Mouse (Mus musculus): ENCODE results near the gene Sec22a.
A peak's percentile ranks its signal among the peaks of the same experiment; 100 is the strongest.

The Sec22a gene

DNA sequence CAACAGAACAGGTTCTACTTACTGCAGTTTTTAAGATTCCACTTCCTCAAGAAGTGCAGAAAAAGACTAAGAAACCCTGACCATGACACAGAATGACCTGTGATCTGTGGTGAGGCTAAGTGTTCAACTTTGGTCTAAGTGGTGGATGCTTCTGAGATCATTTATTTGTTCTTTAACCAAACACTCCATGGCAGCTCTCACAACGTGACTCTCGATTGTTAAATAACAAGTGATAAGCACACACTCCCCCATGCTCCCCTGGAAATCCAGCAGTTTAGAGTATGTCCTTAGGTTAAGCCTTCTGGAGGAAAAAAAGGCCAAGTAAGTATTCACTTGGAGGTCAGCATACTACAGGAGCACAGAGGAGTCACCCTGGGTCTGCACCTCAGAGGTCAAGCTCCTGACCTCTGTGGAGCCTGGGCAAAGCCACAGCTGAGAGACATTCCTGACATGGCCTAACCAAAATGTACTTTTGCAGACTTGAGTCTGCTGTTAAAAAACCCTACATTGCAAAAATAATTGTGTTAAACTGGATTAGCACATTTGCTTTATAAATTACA lies 53.1 kb downstream of the Sec22a start:
- no peak for DNase-seq (ENCODE audit: low spot score in 2 of 2)

DNA sequence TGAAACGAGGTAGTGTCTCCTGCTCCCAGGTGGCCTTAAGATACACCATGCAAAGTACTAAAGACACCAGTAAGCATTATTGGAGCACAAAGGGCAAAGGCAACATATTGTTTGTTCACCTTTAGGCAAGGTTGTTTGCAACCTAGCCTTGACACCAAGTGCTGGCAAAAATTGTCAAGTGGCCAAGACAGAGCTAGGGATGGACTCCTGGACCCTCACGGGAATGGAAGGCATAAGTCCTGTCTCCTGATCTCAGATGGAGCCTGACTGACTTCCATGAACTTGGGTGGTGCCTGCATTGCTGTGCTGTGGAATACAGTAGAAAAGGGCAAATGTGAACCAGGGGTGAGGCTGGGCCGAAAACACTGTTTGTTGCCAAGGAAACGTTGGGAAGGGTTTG lies 54.1 kb downstream of the Sec22a start:
- no peak for DNase-seq (ENCODE audit: low spot score in 2 of 2)

DNA sequence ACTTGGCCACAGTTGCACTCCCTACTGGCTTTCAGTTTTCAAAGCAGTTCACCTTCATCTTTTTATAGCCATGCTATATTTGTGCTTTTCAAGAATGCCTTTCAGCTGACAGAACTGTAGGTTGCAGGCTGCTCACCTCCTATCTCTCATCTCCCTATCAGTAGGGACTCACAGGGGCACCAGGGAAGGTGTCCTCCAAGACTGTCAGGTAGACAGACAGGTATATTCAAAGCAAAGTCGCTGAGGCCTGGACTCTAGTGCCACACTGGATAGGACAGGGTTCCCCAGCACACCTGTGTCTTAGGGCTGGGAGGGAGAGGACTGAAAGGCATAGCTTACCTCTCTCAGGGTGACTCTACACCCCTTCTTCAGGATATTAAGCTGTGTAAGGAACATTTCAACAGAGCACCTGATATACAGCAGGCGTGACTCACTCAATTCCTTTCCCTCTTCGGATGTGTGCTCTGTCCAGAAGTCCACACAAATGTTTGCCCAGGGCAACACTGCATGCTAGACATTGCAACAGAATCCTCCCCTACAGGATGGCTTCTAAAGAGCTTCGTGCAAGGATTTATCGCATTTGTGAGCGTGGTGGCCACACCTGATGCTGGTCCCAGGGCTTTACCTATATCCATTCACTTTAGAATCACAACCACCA lies 55.1 kb downstream of the Sec22a start:
- no peak for DNase-seq (ENCODE audit: low spot score in 2 of 2)

DNA sequence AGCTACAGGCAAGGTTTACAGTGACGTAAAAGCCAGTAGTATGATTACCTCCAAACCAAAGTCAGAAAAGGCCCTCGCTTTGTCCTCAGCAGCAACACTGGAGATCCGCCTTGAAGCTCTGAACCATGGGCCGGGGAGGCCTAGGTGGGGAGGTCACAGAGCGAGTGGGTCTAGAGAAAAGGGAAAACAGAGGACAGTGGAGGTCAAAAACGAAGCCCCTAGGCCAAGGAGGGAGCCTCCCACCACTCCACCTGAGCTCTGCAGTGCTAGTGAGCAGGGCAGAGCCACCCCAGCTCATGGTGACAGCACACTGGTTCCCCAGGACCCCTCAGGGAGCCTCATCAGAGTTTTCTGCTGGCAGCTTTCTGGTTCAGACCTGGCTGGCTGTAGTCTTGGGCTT lies 55.7 kb downstream of the Sec22a start:
- no peak for DNase-seq (ENCODE audit: low spot score in 2 of 2)

DNA sequence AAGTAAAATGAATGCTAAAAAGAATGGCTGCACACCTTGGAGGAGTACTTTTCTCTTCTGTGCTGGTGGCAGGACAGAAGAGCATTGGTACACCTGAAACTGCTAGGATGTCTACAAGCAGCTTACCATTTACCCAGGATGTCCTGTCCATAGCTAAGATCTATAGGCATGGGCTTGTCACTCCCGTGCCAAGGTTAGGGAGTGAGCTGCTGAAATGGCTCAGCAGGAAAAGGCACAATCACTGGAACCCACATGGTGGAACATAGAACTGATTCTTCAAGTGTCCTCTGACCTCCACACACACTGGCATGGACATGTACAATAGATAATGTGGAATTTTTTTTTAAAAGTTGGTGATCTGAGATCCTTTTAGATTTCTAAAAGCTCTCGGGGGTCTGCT lies 56.4 kb downstream of the Sec22a start:
- DNase-seq (ENCODE audit: low spot score in 2 of 2), result no peak

DNA sequence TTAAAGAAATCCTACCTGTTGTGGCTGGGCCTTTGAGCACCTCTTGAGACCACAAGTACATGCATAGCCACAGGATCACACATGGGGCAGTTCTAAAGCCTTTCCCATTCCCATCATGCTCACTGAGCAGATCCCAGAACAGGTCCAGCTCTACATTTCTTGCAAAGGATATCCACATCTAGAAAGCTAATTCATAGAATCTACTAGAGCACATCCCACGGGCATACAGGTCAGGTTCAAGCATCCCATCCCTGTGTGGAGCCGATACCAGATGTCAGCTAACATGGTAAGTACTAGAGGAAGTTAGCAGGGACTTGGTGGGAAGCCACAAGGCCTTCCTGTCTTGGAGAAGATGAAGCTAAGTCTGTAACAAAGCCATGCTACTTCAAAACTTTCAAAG lies 57.1 kb downstream of the Sec22a start:
- no peak for DNase-seq (ENCODE audit: low spot score in 2 of 2)

DNA sequence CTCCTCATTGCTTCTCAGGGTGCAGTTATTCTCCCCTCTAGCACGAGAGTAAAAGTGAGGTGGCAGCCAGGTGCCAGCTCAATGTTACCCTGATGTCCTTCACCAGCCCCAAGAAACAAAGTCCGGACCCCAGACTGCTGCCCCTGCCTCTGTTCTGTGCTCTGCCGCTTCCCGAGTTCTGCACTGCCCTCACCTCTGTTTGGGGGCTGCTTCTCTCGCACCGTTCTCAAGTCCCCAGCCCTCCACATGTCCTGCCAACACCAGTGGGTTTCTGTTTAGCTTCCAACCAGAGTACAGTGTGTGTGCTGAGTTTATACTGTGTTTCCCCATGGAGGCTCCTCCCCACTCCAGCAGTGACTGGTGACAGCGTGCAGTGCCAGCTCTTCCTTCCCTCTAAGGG lies 58.5 kb downstream of the Sec22a start:
- DNase-seq (ENCODE audit: low spot score in 2 of 2), result no peak

DNA sequence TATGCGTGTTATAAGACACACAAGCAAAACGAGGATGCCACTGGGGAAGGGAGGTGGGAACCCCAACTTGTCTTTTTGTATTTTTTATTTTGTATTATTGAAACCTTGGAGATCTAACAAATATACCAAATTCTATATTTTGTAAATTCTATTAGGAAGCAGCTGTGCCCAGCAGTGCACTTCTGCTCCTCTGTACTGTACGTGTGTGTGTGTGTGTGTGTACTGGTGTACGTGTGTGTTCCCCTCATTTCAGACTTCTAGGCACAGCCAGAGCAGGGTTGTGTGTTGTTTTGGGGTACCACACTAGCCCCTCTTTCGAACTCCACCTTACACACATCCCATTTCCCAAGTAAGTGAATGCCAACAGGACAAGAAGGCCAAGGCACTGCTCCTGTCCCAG lies 59.3 kb downstream of the Sec22a start:
- no peak for DNase-seq (ENCODE audit: low spot score in 2 of 2)

DNA sequence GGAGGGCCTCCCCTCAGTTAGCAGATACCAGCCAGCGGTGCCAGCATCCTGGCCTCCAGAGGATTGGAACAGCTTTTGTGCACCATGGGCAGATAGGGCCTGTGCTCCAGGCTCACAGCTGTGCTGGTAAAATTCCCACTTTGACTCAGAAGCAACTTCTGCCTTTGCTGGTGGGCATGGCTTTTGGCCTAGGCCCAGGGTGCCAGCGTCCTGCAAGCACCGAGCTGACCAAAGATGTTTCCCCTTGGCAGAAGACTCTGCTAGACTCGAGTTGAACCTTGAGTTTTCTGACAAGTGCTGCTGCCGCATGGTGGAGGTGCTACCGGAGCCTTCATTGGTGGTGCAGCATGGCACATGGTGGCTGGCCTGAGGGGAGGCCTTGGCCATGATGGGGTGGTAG lies 60.0 kb downstream of the Sec22a start:
- no peak for DNase-seq (ENCODE audit: low spot score in 2 of 2)

DNA sequence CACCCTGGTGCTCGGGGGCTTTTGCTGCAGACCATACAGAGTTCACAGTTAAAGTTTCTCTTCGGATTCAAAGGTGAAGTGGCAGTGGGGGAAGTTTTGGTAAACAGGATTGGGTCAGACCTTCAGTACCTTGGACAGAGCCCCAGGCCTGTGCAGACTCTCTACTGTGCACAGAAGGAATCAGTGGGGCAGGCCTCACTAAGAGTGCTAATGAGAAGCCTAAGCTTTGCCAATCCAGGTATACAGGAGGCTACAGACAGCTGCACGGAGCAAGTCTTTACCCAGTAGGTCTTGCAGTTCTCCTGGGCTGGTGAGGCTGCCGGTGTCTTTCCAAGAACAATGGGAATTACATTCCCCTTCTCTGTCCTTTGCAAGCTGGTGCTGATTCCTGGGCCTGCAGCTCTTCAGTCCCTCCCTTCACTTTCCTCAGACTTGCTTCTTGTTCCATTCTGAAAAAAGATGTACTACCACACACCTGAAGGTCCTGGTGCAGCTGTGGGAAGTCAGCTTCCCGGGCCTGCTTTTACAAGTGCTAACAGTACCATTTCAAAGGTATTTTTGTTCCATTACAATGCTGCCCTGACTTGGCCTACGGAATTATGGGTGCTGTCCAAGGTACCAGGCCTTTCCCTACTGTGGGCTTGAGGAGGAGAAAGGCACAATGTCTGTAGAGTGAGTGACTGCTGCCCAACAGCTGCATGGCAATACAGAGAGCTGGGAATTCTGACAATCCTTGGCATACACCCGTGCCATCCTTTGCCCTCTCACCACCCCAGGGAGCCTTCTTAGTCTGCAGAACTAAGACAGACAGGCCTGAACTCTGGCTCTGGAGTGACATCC lies 61.1 kb downstream of the Sec22a start:
- no peak for DNase-seq (ENCODE audit: low spot score in 2 of 2)

DNA sequence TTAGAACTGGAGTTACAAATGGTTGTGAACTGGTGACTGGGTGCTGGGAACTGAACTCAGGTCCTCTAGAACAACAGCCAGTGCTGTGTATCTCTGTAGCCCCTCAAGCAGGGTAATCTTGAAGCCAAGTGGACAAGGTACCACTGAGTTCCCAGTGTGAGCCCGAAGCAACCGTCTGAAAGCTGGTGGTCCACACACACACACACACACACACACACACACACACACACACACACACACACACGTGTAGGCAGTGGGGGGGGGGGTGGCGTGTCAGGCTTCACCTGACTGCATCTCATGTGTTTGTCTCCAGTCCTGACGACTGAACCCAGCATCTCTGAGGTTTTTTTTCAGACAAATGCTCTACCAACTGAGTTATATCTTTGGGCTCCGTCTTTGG lies 63.6 kb downstream of the Sec22a start:
- DNase-seq (ENCODE audit: low spot score in 2 of 2), result no peak

DNA sequence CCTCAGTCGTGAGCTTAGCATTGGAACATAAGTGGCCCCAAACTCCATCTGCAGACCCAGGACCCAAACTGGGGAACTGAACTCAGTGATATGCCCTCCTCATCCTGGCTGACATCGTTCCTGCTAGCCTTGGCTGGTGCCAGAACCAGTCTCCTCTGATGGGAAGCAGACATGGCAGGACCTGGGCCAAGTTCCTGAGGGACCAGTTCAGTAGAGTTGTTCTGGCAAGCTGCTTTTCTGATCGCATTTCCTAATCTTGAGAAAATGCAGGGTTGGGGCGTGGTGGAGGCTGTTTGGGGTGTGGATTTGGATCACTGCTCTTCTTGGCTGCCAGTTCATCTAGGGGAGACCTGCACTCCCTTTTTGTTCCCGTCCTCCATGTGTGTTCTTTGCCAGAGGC lies 65.9 kb downstream of the Sec22a start:
- no peak for DNase-seq (ENCODE audit: low spot score in 2 of 2)

DNA sequence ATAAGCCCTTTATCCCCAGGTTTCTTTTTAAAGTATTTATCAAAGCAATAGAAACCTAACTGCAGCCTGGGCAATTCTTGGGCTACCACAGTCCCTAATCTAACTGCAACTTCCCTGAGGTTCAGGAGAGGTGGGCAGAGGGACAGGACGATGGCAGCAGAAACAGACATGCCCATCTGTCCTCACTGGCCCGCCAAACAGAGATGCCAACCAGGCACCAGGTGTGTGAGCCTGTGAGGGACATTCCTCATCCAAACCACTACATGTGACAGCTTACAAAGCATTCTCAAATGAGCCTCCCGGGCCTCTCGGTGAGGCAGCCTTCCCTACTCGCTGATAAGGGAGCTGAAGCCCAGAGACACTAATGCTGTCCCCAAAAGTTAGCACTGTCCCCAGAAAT lies 76.5 kb downstream of the Sec22a start:
- no peak for DNase-seq (ENCODE audit: low spot score in 2 of 2)

DNA sequence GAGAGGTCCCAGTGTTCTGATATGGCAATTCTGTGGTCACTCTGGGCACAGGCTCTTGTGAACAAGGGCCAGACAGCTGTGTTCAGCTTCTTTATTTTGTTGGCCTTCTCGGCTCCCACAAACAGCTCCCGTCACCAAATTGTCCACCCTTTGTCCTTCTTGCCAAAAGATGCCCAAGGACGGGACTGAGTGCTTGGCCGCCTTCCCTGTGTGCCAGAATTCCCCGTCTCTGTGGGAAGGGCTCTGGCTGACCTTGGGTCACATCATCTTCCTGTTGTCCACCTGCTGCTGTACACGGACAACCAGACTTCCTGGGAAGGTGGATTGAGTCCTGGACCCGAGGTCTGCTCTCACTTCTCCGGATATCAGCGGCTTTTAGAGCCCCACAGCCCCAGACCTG lies 77.9 kb downstream of the Sec22a start:
- DNase-seq (ENCODE audit: low spot score in 2 of 2), result no peak

DNA sequence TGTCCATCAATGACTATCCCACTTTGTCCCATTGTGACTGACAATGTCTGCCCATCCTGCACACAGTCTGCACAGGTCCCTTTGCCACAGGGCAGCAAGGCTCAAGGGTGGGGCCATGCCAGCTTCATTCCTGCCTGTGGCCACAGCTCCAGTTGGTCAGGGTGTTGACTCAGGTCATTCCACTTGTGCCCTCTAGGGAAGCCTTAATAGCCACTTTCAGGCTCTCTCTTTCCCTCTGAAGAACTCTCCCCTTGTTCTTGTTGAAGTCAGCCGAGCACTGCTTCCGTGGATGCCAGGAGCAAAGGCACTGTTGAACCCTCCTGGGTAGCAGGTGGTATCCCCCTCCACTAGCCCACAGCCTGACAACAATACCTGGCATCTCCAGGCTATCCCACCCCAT lies 81.3 kb downstream of the Sec22a start:
- no peak for DNase-seq (ENCODE audit: low spot score in 2 of 2)

DNA sequence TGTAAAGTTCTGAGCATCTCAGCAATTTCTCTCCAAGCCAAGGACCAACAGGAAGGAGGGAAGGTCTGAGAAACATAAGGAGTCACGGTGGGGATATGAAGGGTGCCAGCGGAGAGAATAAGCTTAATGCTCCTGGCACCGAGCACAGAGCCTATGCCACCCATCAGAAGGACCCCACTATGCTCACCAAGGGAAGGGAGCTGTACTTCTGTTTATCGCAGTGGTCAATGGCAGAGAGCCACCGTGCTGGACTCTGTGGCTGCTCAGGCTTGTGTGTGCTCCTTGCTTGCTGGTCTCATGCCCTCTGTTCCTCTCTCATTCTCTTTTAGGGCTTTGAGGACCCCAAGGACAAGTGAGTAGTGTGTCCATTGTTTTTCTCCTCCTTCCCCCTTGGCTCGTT lies 85.6 kb downstream of the Sec22a start:
- DNase-seq (ENCODE audit: low spot score in 2 of 2), result no peak

DNA sequence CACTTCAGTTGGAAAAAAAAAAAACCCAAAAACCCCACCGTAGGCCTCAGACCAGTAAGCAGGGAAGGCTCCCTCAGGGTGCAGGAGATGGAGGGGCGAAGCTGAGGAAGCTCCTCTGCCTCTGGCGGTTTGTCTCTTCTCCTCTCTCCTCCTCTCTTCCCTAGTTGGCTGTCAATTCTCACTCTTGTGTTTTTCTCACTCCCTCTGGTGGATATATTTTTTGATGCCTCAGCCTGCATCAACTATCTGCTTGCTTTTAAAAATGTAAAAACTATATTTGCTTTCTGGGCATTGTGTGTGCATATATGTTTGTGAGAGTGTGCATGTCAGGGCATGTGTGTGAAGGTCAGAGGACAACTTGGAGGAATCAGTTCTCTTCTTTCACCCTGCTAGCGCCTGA lies 91.3 kb downstream of the Sec22a start:
- DNase-seq (ENCODE audit: low spot score in 2 of 2), result no peak

DNA sequence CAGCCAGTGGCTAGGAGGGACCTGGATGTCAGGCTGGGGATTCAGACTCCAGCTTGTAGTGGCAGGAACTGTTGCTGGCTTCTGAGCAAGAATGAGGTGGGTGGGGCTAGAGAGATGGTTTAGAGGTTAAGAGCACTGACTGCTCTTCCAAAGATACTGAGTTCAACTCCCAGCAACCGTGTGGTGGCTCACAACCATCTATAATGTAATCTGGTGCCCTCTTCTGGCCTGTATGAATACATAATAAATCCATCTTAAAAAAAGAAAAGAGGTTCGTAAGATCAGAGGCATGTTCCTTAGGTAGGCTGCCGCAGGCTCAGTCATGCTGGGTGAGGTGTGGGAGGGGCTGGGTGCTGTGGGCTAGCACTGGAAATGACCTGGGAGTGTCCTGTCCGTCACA lies 92.1 kb downstream of the Sec22a start:
- DNase-seq (ENCODE audit: low spot score in 2 of 2), result no peak

DNA sequence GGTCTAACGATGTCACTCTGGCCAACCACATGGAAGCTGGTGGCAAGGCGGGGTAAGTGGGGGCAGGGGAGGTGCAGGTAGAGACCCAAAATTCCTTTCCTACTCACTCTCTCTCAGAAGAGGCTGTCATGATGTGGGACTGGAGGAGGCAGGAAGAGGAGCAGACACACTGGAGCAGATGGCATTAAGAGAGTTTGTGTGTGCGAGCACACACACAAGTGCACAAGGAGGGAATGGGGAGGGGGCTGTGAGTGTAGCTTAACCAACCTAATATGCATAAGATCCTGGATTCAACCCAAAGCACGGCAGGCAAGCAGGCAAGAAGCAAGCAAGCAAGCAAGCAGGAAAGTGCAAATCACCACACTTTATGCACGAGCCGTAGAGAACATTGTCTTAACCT lies 92.8 kb downstream of the Sec22a start:
- no peak for DNase-seq (ENCODE audit: low spot score in 2 of 2)

DNA sequence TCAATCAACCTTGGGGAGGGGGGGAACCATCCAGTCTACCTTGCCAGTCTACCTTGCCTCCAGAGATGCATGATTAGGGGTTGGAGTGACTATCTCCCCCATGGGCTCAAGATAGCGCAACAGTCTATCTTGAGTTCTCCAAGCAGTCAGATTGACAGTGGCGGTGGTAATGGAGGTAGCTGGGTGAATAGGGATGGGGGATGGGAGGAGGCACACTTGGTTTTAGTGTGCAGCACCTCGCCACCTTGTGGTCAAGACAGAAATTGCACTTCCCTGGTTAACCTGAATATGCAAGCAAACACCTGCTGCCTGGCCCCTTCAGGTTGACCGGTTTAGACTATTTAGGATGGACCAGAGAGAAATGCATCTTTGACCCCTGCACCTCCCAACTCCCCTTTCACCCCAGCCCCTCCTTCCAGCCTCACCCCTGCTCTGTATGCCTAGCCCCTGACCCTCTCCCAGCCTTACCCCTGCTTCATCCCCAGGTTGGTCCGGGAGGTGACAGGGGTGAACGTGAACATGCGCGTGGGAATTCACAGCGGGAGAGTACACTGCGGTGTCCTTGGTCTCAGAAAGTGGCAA lies 93.3 kb downstream of the Sec22a start:
- peak; percentile 50 to 76 for DNase-seq (ENCODE audit: low spot score in 2 of 2)

All from heart, adult 9 months (tissue).